Mouse (Mus musculus): ENCODE results near the gene Men1. TPM values are rescaled to one million over a fixed set of nuclear protein-coding genes. Genes with fewer than 3 reads are reported as not detected.
"Not testable (repeated sequence)": the region's sequence is repeated elsewhere in the genome, so short reads cannot be mapped to it uniquely, and the experiment has no call there.

Men1 gene
- total RNA-seq, 2 experiments from 2014 or later: 63.3 to 64.8 TPM

GRCm38 (mm10) chr19:6304787-6305516 lies 29.8 kb upstream of the Men1 start:
- DNase-seq (ENCODE audit: extremely low spot score in 1 of 2, low spot score in 1 of 2): peak; percentile 74 to 91

- DNase-seq (ENCODE audit: extremely low spot score in 1 of 2, low spot score in 1 of 2): no peak
Observed at GRCm38 (mm10) chr19:6305517-6306115, 29.2 kb upstream of the Men1 start.

GRCm38 (mm10) chr19:6306137-6306551 lies 28.6 kb upstream of the Men1 start, which contains the start of gene Cdc42bpg:
Gene Cdc42bpg, plus strand, starts transcription at chr19:6306456.
- DNase-seq (ENCODE audit: extremely low spot score in 1 of 2, low spot score in 1 of 2): peak in 1 of 2 experiments; percentile 37

GRCm38 (mm10) chr19:6306586-6306985 lies 28.2 kb upstream of the Men1 start:
- DNase-seq (ENCODE audit: extremely low spot score in 1 of 2, low spot score in 1 of 2): peak in 1 of 2 experiments; percentile 70

GRCm38 (mm10) chr19:6307733-6308531 lies 26.8 kb upstream of the Men1 start:
- no peak for DNase-seq (ENCODE audit: extremely low spot score in 1 of 2, low spot score in 1 of 2)

- DNase-seq (ENCODE audit: extremely low spot score in 1 of 2, low spot score in 1 of 2): no peak
Observed at GRCm38 (mm10) chr19:6310181-6310580, 24.6 kb upstream of the Men1 start.

- DNase-seq (ENCODE audit: extremely low spot score in 1 of 2, low spot score in 1 of 2): not testable (repeated sequence)
Observed at GRCm38 (mm10) chr19:6311783-6312182, 23.0 kb upstream of the Men1 start.

GRCm38 (mm10) chr19:6313796-6314195 lies 21.0 kb upstream of the Men1 start:
- no peak for DNase-seq (ENCODE audit: extremely low spot score in 1 of 2, low spot score in 1 of 2)

- no peak for DNase-seq (ENCODE audit: extremely low spot score in 1 of 2, low spot score in 1 of 2)
Observed at GRCm38 (mm10) chr19:6314513-6314912, 20.3 kb upstream of the Men1 start.

GRCm38 (mm10) chr19:6315573-6315972 lies 19.2 kb upstream of the Men1 start:
- DNase-seq (ENCODE audit: extremely low spot score in 1 of 2, low spot score in 1 of 2): no peak

- no peak for DNase-seq (ENCODE audit: extremely low spot score in 1 of 2, low spot score in 1 of 2)
Observed at GRCm38 (mm10) chr19:6318145-6318544, 16.6 kb upstream of the Men1 start.

GRCm38 (mm10) chr19:6321358-6321757 lies 13.4 kb upstream of the Men1 start:
- no peak for DNase-seq (ENCODE audit: extremely low spot score in 1 of 2, low spot score in 1 of 2)

GRCm38 (mm10) chr19:6321786-6322621 lies 12.8 kb upstream of the Men1 start:
- no peak for DNase-seq (ENCODE audit: extremely low spot score in 1 of 2, low spot score in 1 of 2)

GRCm38 (mm10) chr19:6324751-6325150 lies 10.0 kb upstream of the Men1 start:
- no peak for DNase-seq (ENCODE audit: extremely low spot score in 1 of 2, low spot score in 1 of 2)

GRCm38 (mm10) chr19:6331178-6331577 lies 3.6 kb upstream of the Men1 start:
- no peak for DNase-seq (ENCODE audit: extremely low spot score in 1 of 2, low spot score in 1 of 2)

- peak in 1 of 2 experiments; percentile 66 for DNase-seq (ENCODE audit: extremely low spot score in 1 of 2, low spot score in 1 of 2)
Observed at GRCm38 (mm10) chr19:6331719-6332516, 2.9 kb upstream of the Men1 start.

GRCm38 (mm10) chr19:6333761-6334595 lies 801 bp upstream of the Men1 start:
- no peak for DNase-seq (ENCODE audit: extremely low spot score in 1 of 2, low spot score in 1 of 2)

- DNase-seq (ENCODE audit: extremely low spot score in 1 of 2, low spot score in 1 of 2): no peak
Observed at GRCm38 (mm10) chr19:6335458-6335827, 664 bp downstream of the Men1 start.

GRCm38 (mm10) chr19:6336920-6337319 lies 2.1 kb downstream of the Men1 start:
- no peak for DNase-seq (ENCODE audit: extremely low spot score in 1 of 2, low spot score in 1 of 2)

All from layer of hippocampus, postnatal 25 days (tissue).